Mouse (Mus musculus): ENCODE data around the gene Fgfr2. TPM values are rescaled to one million over a fixed set of nuclear protein-coding genes. Genes with fewer than 3 reads are reported as not detected.

Gene Fgfr2
- polyA plus RNA-seq, 1 experiment: 14.8 TPM

DNA sequence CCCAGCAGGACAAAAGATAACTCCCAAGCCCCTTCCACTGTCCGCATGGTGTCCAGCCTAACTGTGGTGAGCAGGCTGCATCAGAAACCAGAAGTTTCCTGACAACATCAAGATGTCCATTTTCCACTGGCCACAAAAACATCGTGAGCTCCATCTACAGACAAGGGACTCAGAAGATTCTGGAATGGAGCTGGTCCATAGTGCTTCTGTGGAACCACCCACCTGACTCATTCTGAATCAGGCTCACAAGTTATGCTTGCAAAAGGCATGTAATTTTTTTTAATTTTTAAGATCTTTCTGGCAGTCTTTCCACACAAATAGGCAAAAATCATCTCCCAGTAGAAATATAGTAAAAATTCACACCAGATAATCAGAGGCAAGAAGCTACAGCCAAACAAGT, 2935.0 kb downstream of the Fgfr2 start:
- Histone ChIP-seq H3K36me3 (ENCODE audit: control insufficient read depth, insufficient read depth, low read length) (no peaks in the 10 kb centered on the region; the same call in 1 of the 2 replicates), H3K27me3 (replicated peaks; ENCODE audit: control insufficient read depth, insufficient read depth, low read length) (no peaks in the 10 kb centered on the region), H3K27ac (ENCODE audit: insufficient read depth, low read depth, low read length) (no peak overlapping the region), H3K4me1 (ENCODE audit: control insufficient read depth, insufficient read depth, low read length) (peaks cover 3% of the 10 kb centered on the region; the same call in 1 of the 2 replicates), H3K4me3 (ENCODE audit: insufficient read depth, low read depth, low read length) (no peak overlapping the region)
- no peak for DNase-seq
- TF ChIP-seq POLR2A (IDR thresholded peaks at IDR 0.05; ENCODE audit: low read depth, low read length) (no peak), CTCF (conservative IDR thresholded peaks at IDR 0.05; ENCODE audit: insufficient read depth, insufficient read length, low read depth, low read length) (no peak)
- 89% methylated on average over 2 of the region's 2 CpGs for WGBS

GRCm38 (mm10) chr7:130184864-130185263, 2938.3 kb downstream of the Fgfr2 start:
- H3K27me3 ChIP-seq (replicated peaks; ENCODE audit: control insufficient read depth, insufficient read depth, low read length): no peaks in the 10 kb centered on the region
- no peak for DNase-seq
- no peaks in the 10 kb centered on the region; the same call in 1 of the 2 replicates for H3K36me3 ChIP-seq (ENCODE audit: control insufficient read depth, insufficient read depth, low read length)
- no peak for TF ChIP-seq CTCF (conservative IDR thresholded peaks at IDR 0.05; ENCODE audit: insufficient read depth, insufficient read length, low read depth, low read length)
- no peak for TF ChIP-seq POLR2A (IDR thresholded peaks at IDR 0.05; ENCODE audit: low read depth, low read length)
- WGBS: 82% methylated on average over 5 of the region's 5 CpGs
- no peak overlapping the region for H3K4me3 ChIP-seq (ENCODE audit: insufficient read depth, low read depth, low read length)
- H3K27ac ChIP-seq (ENCODE audit: insufficient read depth, low read depth, low read length): no peak overlapping the region
- no peaks in the 10 kb centered on the region for H3K4me1 ChIP-seq (ENCODE audit: control insufficient read depth, insufficient read depth, low read length)

- 70% methylated on average over 5 of the region's 5 CpGs for WGBS
- H3K36me3 ChIP-seq (ENCODE audit: control insufficient read depth, insufficient read depth, low read length): no peaks in the 10 kb centered on the region; the same call in 1 of the 2 replicates
- H3K4me3 ChIP-seq (ENCODE audit: insufficient read depth, low read depth, low read length): no peak overlapping the region
- DNase-seq: no peak
- H3K27me3 ChIP-seq (replicated peaks; ENCODE audit: control insufficient read depth, insufficient read depth, low read length): no peaks in the 10 kb centered on the region
- TF ChIP-seq POLR2A (IDR thresholded peaks at IDR 0.05; ENCODE audit: low read depth, low read length): no peak
- TF ChIP-seq CTCF (conservative IDR thresholded peaks at IDR 0.05; ENCODE audit: insufficient read depth, insufficient read length, low read depth, low read length): no peak
- no peaks in the 10 kb centered on the region for H3K4me1 ChIP-seq (ENCODE audit: control insufficient read depth, insufficient read depth, low read length)
- H3K27ac ChIP-seq (ENCODE audit: insufficient read depth, low read depth, low read length): no peak overlapping the region
These were observed 2939.2 kb downstream of the Fgfr2 start for GRCm38 (mm10) chr7:130183960-130184359.

DNA sequence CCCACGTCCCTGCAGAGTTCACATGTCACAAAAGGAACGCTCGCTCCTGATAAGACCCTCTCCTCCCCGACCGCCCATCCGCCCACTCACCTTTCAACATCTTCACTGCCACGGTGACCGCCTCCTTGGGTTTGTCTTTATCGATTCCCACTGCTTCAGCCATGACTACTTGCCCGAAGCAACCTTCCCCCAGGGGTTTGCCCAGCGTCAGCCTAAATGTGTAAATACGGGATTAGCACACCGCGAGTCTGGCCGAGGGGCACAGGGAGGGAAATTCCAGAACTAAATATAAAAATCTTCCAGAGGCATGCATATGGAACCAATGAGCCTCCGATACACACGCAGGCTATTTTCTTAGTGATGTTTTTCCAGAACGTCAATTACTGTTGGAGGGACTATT, 2940.6 kb downstream of the Fgfr2 start:
- 54% methylated on average over 18 of the region's 18 CpGs for WGBS
- no peaks in the 10 kb centered on the region for H3K27me3 ChIP-seq (replicated peaks; ENCODE audit: control insufficient read depth, insufficient read depth, low read length)
- no peaks in the 10 kb centered on the region; the same call in 1 of the 2 replicates for H3K36me3 ChIP-seq (ENCODE audit: control insufficient read depth, insufficient read depth, low read length)
- TF ChIP-seq CTCF (conservative IDR thresholded peaks at IDR 0.05; ENCODE audit: insufficient read depth, insufficient read length, low read depth, low read length): no peak
- TF ChIP-seq POLR2A (IDR thresholded peaks at IDR 0.05; ENCODE audit: low read depth, low read length): no peak
- H3K27ac ChIP-seq (ENCODE audit: insufficient read depth, low read depth, low read length): no peak overlapping the region
- H3K4me1 ChIP-seq (ENCODE audit: control insufficient read depth, insufficient read depth, low read length): no peaks in the 10 kb centered on the region
- H3K4me3 ChIP-seq (ENCODE audit: insufficient read depth, low read depth, low read length): no peak overlapping the region
- DNase-seq: no peak

- TF ChIP-seq CTCF (conservative IDR thresholded peaks at IDR 0.05; ENCODE audit: insufficient read depth, insufficient read length, low read depth, low read length) (peak; percentile 43), POLR2A (IDR thresholded peaks at IDR 0.05; ENCODE audit: low read depth, low read length) (no peak)
- DNase-seq: peak; percentile 19
- no peaks in the 10 kb centered on the region; the same call in 1 of the 2 replicates for H3K36me3 ChIP-seq (ENCODE audit: control insufficient read depth, insufficient read depth, low read length)
- H3K4me1 ChIP-seq (ENCODE audit: control insufficient read depth, insufficient read depth, low read length): no peaks in the 10 kb centered on the region
- no peaks in the 10 kb centered on the region for H3K27me3 ChIP-seq (replicated peaks; ENCODE audit: control insufficient read depth, insufficient read depth, low read length)
- no peak overlapping the region for H3K4me3 ChIP-seq (ENCODE audit: insufficient read depth, low read depth, low read length)
- no peak overlapping the region for H3K27ac ChIP-seq (ENCODE audit: insufficient read depth, low read depth, low read length)
- WGBS: 62% methylated on average over 3 of the region's 3 CpGs
These were observed 2944.2 kb downstream of the Fgfr2 start for GRCm38 (mm10) chr7:130178991-130179390.

DNA sequence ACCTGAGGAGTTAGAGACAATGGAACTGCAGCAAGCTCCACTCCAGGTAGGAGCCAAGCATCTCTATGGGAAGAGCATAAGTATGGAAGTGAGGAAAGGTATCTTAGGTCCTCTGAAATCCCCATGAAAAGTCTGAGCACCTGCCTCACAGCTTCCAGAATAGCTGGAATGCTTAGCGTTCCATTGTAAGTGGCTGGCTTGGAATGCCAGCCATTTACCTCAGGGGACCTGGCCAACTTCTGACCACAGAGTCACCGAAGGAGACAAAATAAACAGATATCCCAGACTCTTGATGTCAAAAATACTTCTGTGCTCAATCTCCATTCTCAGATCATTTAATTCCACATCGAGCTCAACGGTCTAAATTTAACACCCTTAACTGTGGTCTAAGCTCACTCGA, 2946.1 kb downstream of the Fgfr2 start:
- Histone ChIP-seq H3K27ac (ENCODE audit: insufficient read depth, low read depth, low read length) (peak overlapping the region; percentile 10; the same call in 1 of the 2 replicates), H3K4me3 (ENCODE audit: insufficient read depth, low read depth, low read length) (no peak overlapping the region), H3K27me3 (replicated peaks; ENCODE audit: control insufficient read depth, insufficient read depth, low read length) (no peaks in the 10 kb centered on the region), H3K36me3 (ENCODE audit: control insufficient read depth, insufficient read depth, low read length) (no peaks in the 10 kb centered on the region), H3K4me1 (ENCODE audit: control insufficient read depth, insufficient read depth, low read length) (no peaks in the 10 kb centered on the region)
- WGBS: 63% methylated on average over 5 of the region's 5 CpGs
- peak; percentile 52 for DNase-seq
- TF ChIP-seq CTCF (conservative IDR thresholded peaks at IDR 0.05; ENCODE audit: insufficient read depth, insufficient read length, low read depth, low read length): no peak
- no peak for TF ChIP-seq POLR2A (IDR thresholded peaks at IDR 0.05; ENCODE audit: low read depth, low read length)

DNA sequence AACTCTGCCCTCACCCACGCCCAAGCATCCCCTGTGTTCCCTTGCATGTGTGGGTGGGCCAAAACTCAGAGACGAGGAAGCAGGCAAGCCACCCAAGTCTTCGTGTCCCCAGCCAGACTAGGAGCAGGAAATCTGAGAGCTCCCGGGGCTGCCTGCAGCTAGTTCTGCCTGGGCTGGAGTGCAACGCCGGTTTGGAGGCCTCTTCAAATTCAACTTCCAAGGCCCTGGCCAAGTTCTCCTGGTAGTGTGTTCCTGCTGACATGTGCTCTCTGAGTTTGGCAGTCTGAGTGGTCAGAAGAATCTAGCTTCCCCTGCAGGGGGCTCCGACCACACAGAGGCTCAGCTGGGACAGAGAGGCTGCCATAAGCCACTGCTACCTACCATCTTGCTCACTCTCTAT, 2948.6 kb downstream of the Fgfr2 start:
- no peak overlapping the region for H3K27ac ChIP-seq (ENCODE audit: insufficient read depth, low read depth, low read length)
- TF ChIP-seq POLR2A (IDR thresholded peaks at IDR 0.05; ENCODE audit: low read depth, low read length): no peak
- no peak for TF ChIP-seq CTCF (conservative IDR thresholded peaks at IDR 0.05; ENCODE audit: insufficient read depth, insufficient read length, low read depth, low read length)
- WGBS: 56% methylated on average over 7 of the region's 7 CpGs
- no peak for DNase-seq
- H3K27me3 ChIP-seq (replicated peaks; ENCODE audit: control insufficient read depth, insufficient read depth, low read length): no peaks in the 10 kb centered on the region
- H3K36me3 ChIP-seq (ENCODE audit: control insufficient read depth, insufficient read depth, low read length): no peaks in the 10 kb centered on the region; the same call in 1 of the 2 replicates
- no peaks in the 10 kb centered on the region for H3K4me1 ChIP-seq (ENCODE audit: control insufficient read depth, insufficient read depth, low read length)
- no peak overlapping the region for H3K4me3 ChIP-seq (ENCODE audit: insufficient read depth, low read depth, low read length)

All from kidney, adult 2 months (tissue).